Mouse (Mus musculus) kidney, adult 11 months (tissue): Measurements from ENCODE around the gene Ctrb1.

Experiments used
- DNase-seq: peaks from one replicate; pipeline ENCODE4 v3.0.0; 2022

Gene Ctrb1

DNA sequence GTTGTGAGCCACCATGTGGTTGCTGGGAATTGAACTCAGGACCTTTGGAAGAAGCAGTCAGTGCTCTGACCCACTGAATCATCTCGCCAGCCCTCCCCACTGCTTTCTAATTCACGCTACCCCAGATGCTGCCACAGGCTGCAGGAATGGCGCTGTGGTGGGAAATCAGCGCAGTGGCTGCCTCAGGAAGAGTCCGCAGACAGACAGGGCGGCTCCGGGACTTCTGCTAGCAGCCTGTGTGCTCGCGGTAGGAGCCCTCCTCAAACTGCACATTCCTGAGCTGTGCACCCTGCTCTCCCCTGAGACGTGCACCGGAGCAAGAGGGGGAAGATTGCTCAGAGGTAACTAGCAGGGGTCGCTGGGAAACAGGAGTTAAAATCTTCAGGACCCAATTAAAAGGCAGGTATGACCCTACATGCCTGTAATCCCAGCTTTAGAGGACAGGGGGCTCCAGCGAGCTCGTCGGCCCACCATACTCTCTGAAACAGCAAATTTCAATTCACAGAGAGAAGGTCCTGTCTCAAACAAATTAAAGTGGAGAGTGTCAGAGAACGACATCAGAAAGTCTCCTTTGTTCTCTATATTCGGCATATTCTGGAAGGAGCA lies 10.3 kb downstream of the Ctrb1 start:
- no peak for DNase-seq

DNA sequence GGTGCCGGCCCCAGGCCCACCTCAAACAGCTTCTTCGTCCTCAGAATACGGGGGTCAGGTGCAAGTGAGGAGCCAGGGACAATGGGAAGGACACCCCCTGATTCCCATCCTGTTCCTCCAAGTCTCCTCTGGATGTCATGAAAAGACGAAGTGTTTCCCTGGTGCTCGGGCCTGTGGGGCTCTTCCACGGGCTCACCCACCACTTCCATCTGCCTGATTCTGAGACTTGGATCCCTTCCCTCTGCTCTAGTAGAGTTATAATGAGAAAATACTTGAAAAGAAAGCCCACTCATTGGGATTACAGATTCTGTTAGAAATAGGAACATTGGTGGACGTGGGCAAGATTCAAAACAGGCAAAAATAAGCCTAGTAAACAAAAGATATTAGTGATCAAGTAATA lies 12.0 kb downstream of the Ctrb1 start:
- no peak for DNase-seq

DNA sequence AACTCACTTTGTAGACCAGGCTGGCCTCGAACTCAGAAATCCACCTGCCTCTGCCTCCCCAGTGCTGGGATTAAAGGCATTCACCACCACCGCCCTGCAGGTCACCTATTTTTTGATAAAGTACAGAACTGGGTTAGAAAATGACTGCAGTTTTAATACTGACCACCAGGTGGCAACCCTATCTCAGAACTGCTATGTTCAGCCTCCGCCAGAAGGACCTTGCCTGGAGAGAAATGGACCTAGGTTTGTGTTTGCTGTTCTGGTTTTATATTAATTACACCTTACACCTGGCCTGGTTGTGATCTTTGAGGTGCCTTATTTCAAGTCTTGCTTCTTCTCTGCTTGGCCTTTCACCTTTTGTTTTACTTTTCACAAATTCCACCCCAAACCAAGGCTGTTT lies 12.7 kb downstream of the Ctrb1 start:
- peak; percentile 58 for DNase-seq

- no peak for DNase-seq
These were observed 14.6 kb downstream of the Ctrb1 start for GRCm38 (mm10) chr8:111676237-111676636.

- DNase-seq, result no peak
These were observed 24.1 kb downstream of the Ctrb1 start for GRCm38 (mm10) chr8:111666751-111667150.

DNA sequence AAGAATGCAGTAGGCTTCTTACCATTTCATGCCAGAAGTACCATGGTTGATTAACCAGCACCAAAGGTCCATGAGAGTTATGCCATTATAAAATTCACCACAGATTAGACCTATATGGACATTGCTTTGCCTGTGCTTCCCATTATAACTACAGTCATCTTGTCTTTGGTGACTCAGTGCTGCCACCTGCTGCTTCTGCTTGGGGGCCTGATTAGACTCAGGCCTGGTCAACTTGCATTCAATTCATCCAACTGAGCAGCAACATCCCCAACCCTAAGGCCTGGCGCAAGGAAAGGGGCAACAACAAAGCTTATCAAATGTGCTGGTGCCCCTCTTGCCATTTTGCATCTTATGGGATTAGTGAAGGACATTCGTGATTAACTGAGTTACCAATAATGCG lies 28.3 kb downstream of the Ctrb1 start:
- DNase-seq, result peak; percentile 79

- DNase-seq, result no peak
These were observed 31.9 kb downstream of the Ctrb1 start for GRCm38 (mm10) chr8:111658819-111659423.

DNA sequence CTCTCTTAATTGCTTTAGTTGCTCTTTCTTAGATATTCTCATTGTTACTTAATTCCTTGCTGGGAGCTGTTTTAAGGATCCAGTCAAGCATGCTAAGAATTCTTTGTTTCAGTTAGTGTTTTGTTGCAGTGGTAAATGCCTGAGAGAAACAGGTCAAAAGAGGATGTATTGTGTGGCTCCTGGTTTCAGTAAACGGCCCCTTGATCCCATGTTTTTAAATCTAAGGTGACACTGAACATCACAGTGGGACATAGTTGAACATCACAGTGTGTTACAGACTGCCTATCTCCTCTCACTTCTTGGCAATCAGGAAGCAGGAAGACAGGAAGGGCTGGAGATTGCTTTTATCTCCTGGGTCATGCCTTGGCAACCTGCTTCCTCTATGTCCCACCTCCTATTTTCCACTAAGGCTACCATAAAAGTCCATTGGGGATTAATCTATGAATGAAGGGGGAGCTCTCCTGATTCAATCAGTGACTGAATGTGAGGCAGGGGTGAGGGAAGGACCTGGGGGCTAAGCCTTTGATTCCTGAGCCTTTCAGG lies 33.4 kb downstream of the Ctrb1 start:
- DNase-seq, result no peak

DNA sequence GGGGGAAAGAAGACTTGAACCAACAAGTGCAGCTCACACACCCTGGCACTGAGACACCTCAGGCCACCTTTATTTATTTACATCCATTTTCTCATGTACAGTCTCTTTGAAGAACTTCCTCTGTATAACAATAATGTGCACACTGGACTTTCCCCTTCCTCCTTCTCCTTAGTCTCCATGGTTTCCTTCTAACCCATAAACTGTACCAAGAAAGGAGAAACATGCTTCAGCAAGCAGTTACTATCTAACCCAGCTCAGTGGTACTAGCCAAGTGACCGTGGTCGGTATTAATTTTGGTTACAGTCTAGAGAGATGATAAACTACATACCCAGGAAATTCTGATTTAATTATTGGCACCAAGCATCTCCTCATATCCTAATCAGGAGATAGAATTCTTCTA lies 37.3 kb downstream of the Ctrb1 start:
- no peak for DNase-seq

DNA sequence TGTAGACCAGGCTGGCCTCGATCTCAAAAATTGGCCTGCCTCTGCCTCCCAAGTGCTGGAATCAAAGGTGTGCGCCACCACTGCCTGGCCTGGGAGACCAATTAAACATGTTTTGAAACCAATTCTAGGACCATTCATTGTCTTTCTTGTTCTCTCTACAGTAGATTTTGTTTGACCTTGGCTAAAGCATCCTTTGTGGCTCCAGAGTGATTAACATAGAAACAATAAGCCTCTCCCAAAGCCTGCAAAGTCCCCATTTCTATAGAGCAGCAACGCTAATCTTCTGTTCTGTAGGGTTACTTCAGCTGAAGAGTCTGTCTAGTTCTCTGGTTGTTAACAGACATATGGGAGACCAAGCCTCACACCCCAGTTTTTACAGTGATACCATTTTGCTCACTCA lies 40.2 kb downstream of the Ctrb1 start:
- no peak for DNase-seq

GRCm38 (mm10) chr8:111648834-111649233 lies 42.0 kb downstream of the Ctrb1 start:
- DNase-seq, result no peak

DNA sequence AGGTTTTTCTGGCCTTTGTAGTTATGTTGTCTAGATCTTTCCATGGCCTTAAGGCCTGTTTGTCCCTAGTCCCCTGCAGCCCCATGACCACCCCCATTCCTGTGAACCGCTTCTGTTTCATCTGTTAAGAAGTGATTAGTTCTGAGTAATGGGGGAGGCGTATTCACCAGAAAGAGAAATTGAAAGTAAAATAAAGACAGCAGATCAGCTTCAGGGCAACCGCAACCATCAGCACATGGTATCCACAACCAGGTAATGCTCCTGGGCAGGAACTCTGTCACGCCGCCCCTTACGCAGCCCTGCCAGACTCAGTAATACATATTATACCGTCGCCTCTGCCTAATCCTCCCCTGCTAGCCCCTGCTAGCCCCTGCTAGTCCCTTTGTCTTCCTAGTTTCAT lies 45.1 kb downstream of the Ctrb1 start:
- no peak for DNase-seq

DNA sequence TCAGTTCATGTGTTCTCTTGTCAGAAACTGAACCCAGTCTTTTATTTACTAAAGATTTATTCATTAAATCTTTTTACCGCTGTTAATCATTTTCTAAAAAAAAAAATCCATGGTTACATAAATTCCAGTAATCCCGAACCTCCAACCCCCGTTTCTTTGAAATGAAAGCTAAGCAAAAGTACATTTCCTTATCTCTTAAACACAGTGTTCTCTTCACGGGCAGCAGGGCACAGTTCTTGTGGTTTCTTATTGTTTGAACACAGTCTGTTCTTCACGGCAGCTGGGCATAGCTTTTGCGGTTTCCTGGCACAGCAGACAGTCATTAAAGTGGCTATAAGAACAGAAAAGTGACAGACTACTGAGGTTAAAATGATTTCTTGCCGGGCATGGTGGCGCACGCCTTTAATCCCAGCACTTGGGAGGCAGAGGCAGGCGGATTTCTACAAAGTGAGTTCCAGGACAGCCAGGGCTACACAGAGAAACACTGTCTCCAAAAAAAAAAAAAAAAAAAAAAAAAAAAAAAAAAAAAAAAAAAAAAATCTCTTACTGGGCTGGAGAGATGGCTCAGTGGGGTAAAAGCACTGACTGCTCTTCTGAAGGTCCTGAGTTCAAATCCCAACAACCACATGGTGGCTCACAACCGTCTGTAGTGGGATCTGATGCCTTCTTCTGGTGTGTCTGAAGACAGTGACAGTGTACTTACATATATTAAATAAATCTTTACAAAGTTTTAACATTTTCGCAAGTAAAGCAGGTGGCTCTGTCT lies 46.3 kb downstream of the Ctrb1 start:
- peak; percentile 54 for DNase-seq

GRCm38 (mm10) chr8:111643264-111644141 lies 47.3 kb downstream of the Ctrb1 start, which contains the start of gene Zfp1:
Gene Zfp1, plus strand, starts transcription at chr8:111643401.
- DNase-seq, result peak; percentile 92

DNA sequence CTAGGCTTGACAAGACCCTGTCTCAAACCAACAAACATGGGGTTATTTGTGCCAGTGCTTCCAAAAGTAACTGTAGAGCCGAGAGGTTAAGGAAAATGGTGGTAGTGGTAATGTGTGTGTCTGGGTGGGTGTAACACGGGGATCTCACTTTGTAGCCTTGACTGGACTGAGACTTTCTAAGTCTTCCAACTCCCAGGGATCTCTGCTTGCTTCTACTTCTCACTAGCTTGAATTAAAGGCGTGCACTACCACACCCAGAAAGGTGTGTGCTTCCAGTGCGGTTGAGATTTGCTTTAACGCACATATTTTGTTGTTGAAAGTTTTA lies 47.9 kb downstream of the Ctrb1 start:
- no peak for DNase-seq

- DNase-seq, result no peak
These were observed 48.3 kb downstream of the Ctrb1 start for GRCm38 (mm10) chr8:111642496-111642895.

DNA sequence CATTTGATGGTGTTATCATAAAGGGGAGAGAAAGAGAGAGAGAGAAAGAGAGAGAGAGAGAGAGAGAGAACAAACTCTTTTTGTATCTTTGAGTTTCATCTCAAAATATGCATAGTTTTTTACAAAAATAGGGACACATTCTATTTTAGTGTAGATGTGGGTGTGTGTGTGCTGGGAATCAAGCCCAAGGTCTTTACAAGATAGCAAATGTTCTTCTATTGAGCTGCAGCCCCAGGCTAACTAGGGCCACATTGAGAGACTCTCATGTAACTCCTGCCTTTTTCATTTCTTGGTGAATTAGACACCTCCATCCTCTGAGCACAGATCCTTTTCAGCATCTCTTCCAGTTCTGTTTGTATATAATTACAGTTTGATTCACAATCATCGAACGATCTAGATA lies 49.7 kb downstream of the Ctrb1 start:
- DNase-seq, result no peak

DNA sequence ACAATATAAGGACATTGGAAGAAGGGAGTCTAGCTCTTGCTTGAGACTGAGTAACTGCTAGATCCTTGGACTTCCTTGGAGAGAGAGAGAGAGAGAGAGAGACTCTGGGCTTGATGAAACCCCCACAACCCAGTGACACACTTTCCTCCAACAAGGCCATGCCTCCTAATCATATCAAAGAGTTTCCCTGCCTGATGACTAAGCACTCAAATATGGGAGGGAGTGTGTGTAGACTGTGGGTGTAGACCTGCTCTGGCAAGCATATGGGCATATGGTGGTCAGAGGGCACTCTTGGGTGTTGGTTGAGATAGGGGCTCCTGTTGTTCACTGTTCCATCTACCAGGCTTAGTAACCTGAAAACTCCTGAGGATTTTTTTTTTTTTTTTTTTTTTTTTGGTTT lies 52.7 kb downstream of the Ctrb1 start:
- DNase-seq, result no peak
